Mouse (Mus musculus): Measurements from ENCODE around the gene Tent4b.

GRCm38 (mm10) chr8:88294977-88295376 lies 96.0 kb downstream of the Tent4b start:
- TF ChIP-seq CTCF (IDR thresholded peaks at IDR 0.05; ENCODE audit: low read depth) (no peak), EP300 (IDR thresholded peaks at IDR 0.05; ENCODE audit: low read depth) (no peak)
